Mouse (Mus musculus): ENCODE results near the gene Cyp2t4. TPM values are rescaled to one million over a fixed set of nuclear protein-coding genes. Genes with fewer than 3 reads are reported as not detected.

Gene Cyp2t4
- polyA plus RNA-seq, 1 experiment: 0.02 TPM

DNA sequence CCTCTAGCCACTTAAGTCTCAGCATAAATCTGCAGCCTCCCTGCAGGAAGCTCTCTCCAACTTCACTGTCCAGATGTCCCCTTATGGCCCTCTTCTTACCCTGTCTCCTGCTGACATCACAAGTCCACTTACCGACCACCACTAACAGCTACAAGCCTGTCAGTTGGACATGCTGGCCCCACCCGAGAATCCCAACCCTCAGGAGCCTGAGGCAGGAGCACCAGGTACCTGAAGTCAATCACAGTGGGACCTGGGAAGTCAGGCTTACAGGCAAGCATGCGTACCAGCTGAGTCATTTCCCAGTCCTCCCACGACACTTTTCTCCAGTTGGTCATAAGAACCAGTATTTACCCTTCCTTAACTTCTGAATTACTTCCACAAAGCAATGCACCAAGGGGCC is 40.2 kb downstream of the Cyp2t4 start:
- TF ChIP-seq USF1 (IDR thresholded peaks at IDR 0.05; ENCODE audit: low read depth) (no peak), E2F4 (IDR thresholded peaks at IDR 0.05; ENCODE audit: insufficient read depth) (no peak), POLR2A (IDR thresholded peaks at IDR 0.05; ENCODE audit: insufficient read length, low read depth) (no peak), TCF3 (IDR thresholded peaks at IDR 0.05; ENCODE audit: insufficient read length, low read depth) (no peak), CEBPB (IDR thresholded peaks at IDR 0.05; ENCODE audit: insufficient read depth, poor library complexity, severe bottlenecking) (no peak), MYOG (IDR thresholded peaks at IDR 0.05; ENCODE audit: control insufficient read depth in 1 of 3, insufficient read depth in 1 of 3, insufficient read length in 2 of 3, low read depth in 2 of 3) (no peak), SRF (IDR thresholded peaks at IDR 0.05; ENCODE audit: control insufficient read depth, insufficient read length, low read depth) (no peak)
- Histone ChIP-seq H3K79me2 (ENCODE audit: control insufficient read depth, insufficient read depth) (peaks cover 38% of the 10 kb centered on the region), H3K4me2 (ENCODE audit: low read depth) (peak overlapping the region; percentile 42), H3K27me3 (ENCODE audit: control insufficient read depth, insufficient read depth, insufficient read length) (no peaks in the 10 kb centered on the region), H3K4me3 (peak overlapping the region; percentile 80), H3ac (ENCODE audit: control insufficient read depth, insufficient read length) (no peak overlapping the region), H3K36me3 (ENCODE audit: control insufficient read depth, insufficient read depth) (peaks cover 32% of the 10 kb centered on the region)

DNA sequence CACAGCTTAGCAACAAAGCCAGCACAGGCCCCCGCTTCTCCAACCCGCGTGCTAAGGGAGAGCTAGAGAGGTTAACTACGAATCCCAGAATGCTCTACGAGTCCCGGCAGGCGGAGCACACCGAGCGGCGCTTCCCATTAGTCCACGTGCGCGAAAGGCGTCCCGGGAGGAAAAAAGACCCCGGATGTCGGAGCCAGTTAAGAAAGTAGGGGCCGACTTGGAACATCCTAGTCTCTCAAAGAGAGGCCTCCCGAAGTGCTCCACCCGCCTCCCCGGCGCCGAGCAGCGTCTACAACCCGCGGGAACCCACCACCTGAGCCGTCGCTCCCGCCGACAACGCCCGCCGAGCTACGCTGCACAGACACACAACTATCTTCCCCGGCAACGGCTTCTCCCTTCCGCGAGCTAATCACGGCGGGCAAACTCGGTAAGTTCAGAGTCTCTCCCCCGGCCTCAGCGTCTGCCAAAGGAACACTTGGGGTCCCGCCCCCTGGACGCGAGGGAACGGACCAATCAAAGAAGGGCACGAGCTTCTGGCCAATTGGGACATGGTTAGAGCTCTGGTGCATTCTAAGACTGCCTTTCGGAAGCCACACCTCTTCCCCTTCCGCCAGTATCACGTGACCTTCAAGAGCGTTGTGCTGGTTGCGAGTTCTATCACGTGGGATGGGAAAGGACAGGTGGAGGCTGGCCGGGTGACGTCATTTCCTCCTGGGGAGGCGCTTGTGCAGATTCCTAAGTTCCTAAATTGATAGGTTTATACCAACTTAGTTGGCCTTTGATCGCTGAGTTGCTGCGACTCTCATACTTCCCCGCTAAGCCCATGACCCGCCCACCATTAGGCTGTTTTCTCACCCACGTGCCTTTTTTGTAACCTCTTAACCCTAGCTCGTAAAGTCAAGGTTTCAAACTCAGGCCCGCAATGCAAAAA is 42.4 kb downstream of the Cyp2t4 start, which contains the start of the genes BC024978 and Snrpa:
Gene BC024978 (plus strand): TSS at position 101 of the 931 bp plus-strand sequence.
Gene Snrpa (minus strand): TSS at position 591 of the 931 bp plus-strand sequence.
- peaks cover 38% of the 10 kb centered on the region for H3K79me2 ChIP-seq (ENCODE audit: control insufficient read depth, insufficient read depth)
- peaks cover 20% of the 10 kb centered on the region for H3K36me3 ChIP-seq (ENCODE audit: control insufficient read depth, insufficient read depth)
- H3K4me2 ChIP-seq (ENCODE audit: low read depth): peak within 1 kb of the TSS; percentile 100
- TF ChIP-seq TCF12 (IDR thresholded peaks at IDR 0.05; ENCODE audit: insufficient read depth, poor library complexity, severe bottlenecking) (peak; percentile 16), USF1 (IDR thresholded peaks at IDR 0.05; ENCODE audit: low read depth) (peak; percentile 99), MAX (IDR thresholded peaks at IDR 0.05; ENCODE audit: low read depth) (peak; percentile 45), E2F4 (IDR thresholded peaks at IDR 0.05; ENCODE audit: insufficient read depth) (no peak), REST (IDR thresholded peaks at IDR 0.05; ENCODE audit: insufficient read depth, insufficient read length) (no peak), SRF (IDR thresholded peaks at IDR 0.05; ENCODE audit: control insufficient read depth, insufficient read length, low read depth) (peak; percentile 18), TCF3 (IDR thresholded peaks at IDR 0.05; ENCODE audit: insufficient read length, low read depth) (no peak), CEBPB (IDR thresholded peaks at IDR 0.05; ENCODE audit: insufficient read depth, poor library complexity, severe bottlenecking) (no peak), POLR2AphosphoS2 (IDR thresholded peaks at IDR 0.05; ENCODE audit: insufficient read length, low read depth) (peak; percentile 39), MYOD1 (IDR thresholded peaks at IDR 0.05; ENCODE audit: control insufficient read depth in 1 of 3, insufficient read length in 2 of 3, low read depth in 2 of 3) (peak in 2 of 3 experiments; percentile 86 to 89), POLR2A (IDR thresholded peaks at IDR 0.05; ENCODE audit: insufficient read length, low read depth) (peak; percentile 54), MYOG (IDR thresholded peaks at IDR 0.05; ENCODE audit: control insufficient read depth in 1 of 3, insufficient read depth in 1 of 3, insufficient read length in 2 of 3, low read depth in 2 of 3) (peak in 2 of 3 experiments; percentile 24 to 84)
- peak within 1 kb of the TSS; percentile 80 for H3ac ChIP-seq (ENCODE audit: control insufficient read depth, insufficient read length)
- H3K4me3 ChIP-seq: peak within 1 kb of the TSS; percentile 80
- H3K27me3 ChIP-seq (ENCODE audit: control insufficient read depth, insufficient read depth, insufficient read length): no peaks in the 10 kb centered on the region

- H3K79me2 ChIP-seq (ENCODE audit: control insufficient read depth, insufficient read depth): peaks cover 32% of the 10 kb centered on the region
- H3K27me3 ChIP-seq (ENCODE audit: control insufficient read depth, insufficient read depth, insufficient read length): no peaks in the 10 kb centered on the region
- H3K4me3 ChIP-seq: peak overlapping the region; percentile 80
- peaks cover 9% of the 10 kb centered on the region for H3K36me3 ChIP-seq (ENCODE audit: control insufficient read depth, insufficient read depth)
- TF ChIP-seq SRF (IDR thresholded peaks at IDR 0.05; ENCODE audit: control insufficient read depth, insufficient read length, low read depth): no peak
- TF ChIP-seq MAX (IDR thresholded peaks at IDR 0.05; ENCODE audit: low read depth): no peak
- no peak for TF ChIP-seq MYOG (IDR thresholded peaks at IDR 0.05; ENCODE audit: control insufficient read depth in 1 of 3, insufficient read depth in 1 of 3, insufficient read length in 2 of 3, low read depth in 2 of 3)
- no peak for TF ChIP-seq POLR2AphosphoS2 (IDR thresholded peaks at IDR 0.05; ENCODE audit: insufficient read length, low read depth)
- TF ChIP-seq CEBPB (IDR thresholded peaks at IDR 0.05; ENCODE audit: insufficient read depth, poor library complexity, severe bottlenecking): no peak
- TF ChIP-seq USF1 (IDR thresholded peaks at IDR 0.05; ENCODE audit: low read depth): no peak
- H3ac ChIP-seq (ENCODE audit: control insufficient read depth, insufficient read length): no peak overlapping the region
- no peak overlapping the region for H3K4me2 ChIP-seq (ENCODE audit: low read depth)
Measured at GRCm38 (mm10) chr7:27197136-27197535, 43.6 kb downstream of the Cyp2t4 start.

GRCm38 (mm10) chr7:27197634-27198033 is 44.1 kb downstream of the Cyp2t4 start:
- no peak overlapping the region for H3K4me3 ChIP-seq
- H3K4me2 ChIP-seq (ENCODE audit: low read depth): no peak overlapping the region
- H3ac ChIP-seq (ENCODE audit: control insufficient read depth, insufficient read length): no peak overlapping the region
- peaks cover 6% of the 10 kb centered on the region for H3K36me3 ChIP-seq (ENCODE audit: control insufficient read depth, insufficient read depth)
- H3K27me3 ChIP-seq (ENCODE audit: control insufficient read depth, insufficient read depth, insufficient read length): no peaks in the 10 kb centered on the region
- no peak for TF ChIP-seq REST (IDR thresholded peaks at IDR 0.05; ENCODE audit: insufficient read depth, insufficient read length)
- TF ChIP-seq USF1 (IDR thresholded peaks at IDR 0.05; ENCODE audit: low read depth): no peak
- TF ChIP-seq MYOG (IDR thresholded peaks at IDR 0.05; ENCODE audit: control insufficient read depth in 1 of 3, insufficient read depth in 1 of 3, insufficient read length in 2 of 3, low read depth in 2 of 3): no peak
- H3K79me2 ChIP-seq (ENCODE audit: control insufficient read depth, insufficient read depth): peaks cover 28% of the 10 kb centered on the region

DNA sequence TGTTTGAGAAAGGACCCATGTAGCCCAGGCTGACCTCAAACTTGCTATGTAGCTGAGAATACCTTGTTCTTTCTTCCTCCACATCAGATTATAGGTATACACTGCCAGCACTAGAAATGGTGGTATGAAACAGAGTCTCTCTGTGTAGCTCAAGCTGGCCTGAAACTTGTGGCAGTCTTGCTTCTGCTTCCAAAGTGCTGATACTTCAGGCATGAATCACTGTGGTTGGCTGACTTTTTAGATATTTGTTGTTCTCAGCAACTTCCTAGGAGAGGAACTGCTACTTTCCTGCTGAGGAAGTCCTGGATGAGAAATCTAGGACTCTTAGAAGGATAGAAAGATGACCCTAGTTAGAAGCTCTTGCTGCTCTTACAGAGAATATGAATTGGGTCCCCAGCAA is 44.8 kb downstream of the Cyp2t4 start:
- no peak overlapping the region for H3ac ChIP-seq (ENCODE audit: control insufficient read depth, insufficient read length)
- H3K27me3 ChIP-seq (ENCODE audit: control insufficient read depth, insufficient read depth, insufficient read length): no peaks in the 10 kb centered on the region
- H3K4me2 ChIP-seq (ENCODE audit: low read depth): no peak overlapping the region
- H3K36me3 ChIP-seq (ENCODE audit: control insufficient read depth, insufficient read depth): peaks cover 4% of the 10 kb centered on the region
- H3K4me3 ChIP-seq: no peak overlapping the region
- TF ChIP-seq USF1 (IDR thresholded peaks at IDR 0.05; ENCODE audit: low read depth) (no peak), CEBPB (IDR thresholded peaks at IDR 0.05; ENCODE audit: insufficient read depth, poor library complexity, severe bottlenecking) (no peak)
- H3K79me2 ChIP-seq (ENCODE audit: control insufficient read depth, insufficient read depth): peaks cover 21% of the 10 kb centered on the region

Data from myocyte (in vitro differentiated cells).